Mouse (Mus musculus): ENCODE results near the gene Zswim5. TPM values are rescaled to one million over a fixed set of nuclear protein-coding genes. Genes with fewer than 3 reads are reported as not detected.

The Zswim5 gene
- polyA plus RNA-seq, 1 experiment from 2014 or later: 0.04 TPM

- no peak for ATAC-seq (ENCODE audit: low FRiP score, low TSS enrichment)
- Histone ChIP-seq H3K4me3 (ENCODE audit: low read depth, low read length) (no peak overlapping the region), H3K4me2 (replicated peaks; ENCODE audit: low read depth) (no peak overlapping the region), H3K9me3 (ENCODE audit: control insufficient read depth, low read length) (no peaks in the 10 kb centered on the region), H3K36me3 (ENCODE audit: control insufficient read depth, insufficient read depth, low read length) (no peaks in the 10 kb centered on the region), H3K9ac (ENCODE audit: low read length) (no peak overlapping the region), H3K27me3 (ENCODE audit: control insufficient read depth, insufficient read depth, low read length) (no peaks in the 10 kb centered on the region), H3K4me1 (replicated peaks; ENCODE audit: control insufficient read depth, insufficient read depth) (no peaks in the 10 kb centered on the region), H3K27ac (replicated peaks) (no peak overlapping the region)
- TF ChIP-seq CTCF (IDR thresholded peaks at IDR 0.05; ENCODE audit: low read depth) (no peak), EP300 (optimal IDR thresholded peaks at IDR 0.05) (no peak)
- no peak for DNase-seq (ENCODE audit: low spot score)
Measured at GRCm38 (mm10) chr4:116882679-116883078, 5.5 kb downstream of the Zswim5 start.

GRCm38 (mm10) chr4:116894200-116895080, 17.3 kb downstream of the Zswim5 start:
- ATAC-seq (ENCODE audit: low FRiP score, low TSS enrichment) (peak; percentile 85), DNase-seq (ENCODE audit: low spot score) (peak; percentile 84)
- Histone ChIP-seq H3K9ac (ENCODE audit: low read length) (no peak overlapping the region), H3K4me1 (replicated peaks; ENCODE audit: control insufficient read depth, insufficient read depth) (no peaks in the 10 kb centered on the region), H3K9me3 (ENCODE audit: control insufficient read depth, low read length) (no peaks in the 10 kb centered on the region), H3K27ac (replicated peaks) (no peak overlapping the region), H3K4me3 (ENCODE audit: low read depth, low read length) (no peak overlapping the region), H3K36me3 (ENCODE audit: control insufficient read depth, insufficient read depth, low read length) (no peaks in the 10 kb centered on the region), H3K4me2 (replicated peaks; ENCODE audit: low read depth) (no peak overlapping the region), H3K27me3 (ENCODE audit: control insufficient read depth, insufficient read depth, low read length) (no peaks in the 10 kb centered on the region)
- 27% methylated on average over 4 of the region's 4 CpGs for WGBS
- TF ChIP-seq EP300 (optimal IDR thresholded peaks at IDR 0.05) (no peak), CTCF (IDR thresholded peaks at IDR 0.05; ENCODE audit: low read depth) (no peak)

GRCm38 (mm10) chr4:116910489-116911181, 33.5 kb downstream of the Zswim5 start:
- Histone ChIP-seq H3K27me3 (ENCODE audit: control insufficient read depth, insufficient read depth, low read length) (no peaks in the 10 kb centered on the region), H3K9ac (ENCODE audit: low read length) (no peak overlapping the region), H3K9me3 (ENCODE audit: control insufficient read depth, low read length) (no peaks in the 10 kb centered on the region), H3K4me1 (replicated peaks; ENCODE audit: control insufficient read depth, insufficient read depth) (no peaks in the 10 kb centered on the region), H3K4me2 (replicated peaks; ENCODE audit: low read depth) (no peak overlapping the region), H3K36me3 (ENCODE audit: control insufficient read depth, insufficient read depth, low read length) (no peaks in the 10 kb centered on the region), H3K4me3 (ENCODE audit: low read depth, low read length) (no peak overlapping the region), H3K27ac (replicated peaks) (no peak overlapping the region)
- 59% methylated on average over 4 of the region's 4 CpGs for WGBS
- ATAC-seq (ENCODE audit: low FRiP score, low TSS enrichment) (no peak), DNase-seq (ENCODE audit: low spot score) (no peak)
- TF ChIP-seq EP300 (optimal IDR thresholded peaks at IDR 0.05) (no peak), CTCF (IDR thresholded peaks at IDR 0.05; ENCODE audit: low read depth) (no peak)

GRCm38 (mm10) chr4:116911202-116911601, 34.0 kb downstream of the Zswim5 start:
- TF ChIP-seq EP300 (optimal IDR thresholded peaks at IDR 0.05): no peak
- TF ChIP-seq CTCF (IDR thresholded peaks at IDR 0.05; ENCODE audit: low read depth): no peak
- Histone ChIP-seq H3K9me3 (ENCODE audit: control insufficient read depth, low read length) (no peaks in the 10 kb centered on the region), H3K27ac (replicated peaks) (no peak overlapping the region), H3K4me2 (replicated peaks; ENCODE audit: low read depth) (no peak overlapping the region), H3K27me3 (ENCODE audit: control insufficient read depth, insufficient read depth, low read length) (no peaks in the 10 kb centered on the region), H3K9ac (ENCODE audit: low read length) (no peak overlapping the region), H3K36me3 (ENCODE audit: control insufficient read depth, insufficient read depth, low read length) (no peaks in the 10 kb centered on the region), H3K4me3 (ENCODE audit: low read depth, low read length) (no peak overlapping the region), H3K4me1 (replicated peaks; ENCODE audit: control insufficient read depth, insufficient read depth) (no peaks in the 10 kb centered on the region)
- 62% methylated on average over 5 of the region's 5 CpGs for WGBS
- ATAC-seq (ENCODE audit: low FRiP score, low TSS enrichment): no peak
- no peak for DNase-seq (ENCODE audit: low spot score)

DNA sequence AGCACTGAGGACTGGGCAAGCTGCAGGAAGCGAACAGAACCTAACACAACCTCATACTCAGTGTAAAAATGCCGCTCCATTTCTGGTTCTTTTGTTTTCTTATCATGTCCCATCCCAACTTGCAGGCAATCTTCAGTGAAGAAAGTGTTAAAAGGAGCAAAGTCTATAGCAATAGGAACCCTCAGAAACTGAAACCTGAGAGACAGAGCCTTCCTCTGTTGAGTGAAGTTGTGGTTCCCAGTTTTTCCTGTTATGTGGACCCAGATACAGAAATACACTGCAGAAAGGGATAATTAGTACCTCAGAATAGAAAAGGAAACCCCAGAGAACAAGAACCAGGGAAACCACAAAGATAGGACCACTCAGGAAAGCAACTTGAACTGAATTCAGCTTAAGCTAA, 36.1 kb downstream of the Zswim5 start:
- DNase-seq (ENCODE audit: low spot score) (no peak), ATAC-seq (ENCODE audit: low FRiP score, low TSS enrichment) (no peak)
- no peak overlapping the region for H3K27ac ChIP-seq (replicated peaks)
- no peak overlapping the region for H3K4me2 ChIP-seq (replicated peaks; ENCODE audit: low read depth)
- H3K4me1 ChIP-seq (replicated peaks; ENCODE audit: control insufficient read depth, insufficient read depth): no peaks in the 10 kb centered on the region
- no peak overlapping the region for H3K4me3 ChIP-seq (ENCODE audit: low read depth, low read length)
- no peaks in the 10 kb centered on the region for H3K27me3 ChIP-seq (ENCODE audit: control insufficient read depth, insufficient read depth, low read length)
- no peak for TF ChIP-seq EP300 (optimal IDR thresholded peaks at IDR 0.05)
- TF ChIP-seq CTCF (IDR thresholded peaks at IDR 0.05; ENCODE audit: low read depth): no peak
- WGBS: 82% methylated on average over 2 of the region's 2 CpGs
- no peaks in the 10 kb centered on the region for H3K9me3 ChIP-seq (ENCODE audit: control insufficient read depth, low read length)
- H3K9ac ChIP-seq (ENCODE audit: low read length): no peak overlapping the region
- no peaks in the 10 kb centered on the region for H3K36me3 ChIP-seq (ENCODE audit: control insufficient read depth, insufficient read depth, low read length)

Data from stomach, postnatal 0 days (tissue).